Mouse (Mus musculus) kidney, adult 11 months (tissue): ENCODE measurements around the gene Ggcx.

Source experiments
- DNase-seq: peaks from one replicate; pipeline ENCODE4 v3.0.0; 2022

Gene Ggcx

GRCm38 (mm10) chr6:72388266-72388665, 25.8 kb upstream of the Ggcx start:
- DNase-seq = no peak

- no peak for DNase-seq
Observed at GRCm38 (mm10) chr6:72388791-72389329, 25.2 kb upstream of the Ggcx start.

- no peak for DNase-seq
Observed at GRCm38 (mm10) chr6:72389471-72389940, 24.6 kb upstream of the Ggcx start.

- peak; percentile 94 for DNase-seq
Observed at GRCm38 (mm10) chr6:72389941-72390771, 24.0 kb upstream of the Ggcx start, which contains the start of gene Vamp8. Gene Vamp8 (minus strand): TSS chr6:72390703.

GRCm38 (mm10) chr6:72390795-72391521, 23.1 kb upstream of the Ggcx start:
- peak; percentile 94 for DNase-seq

- DNase-seq = no peak
Observed at GRCm38 (mm10) chr6:72392341-72392740, 21.8 kb upstream of the Ggcx start.

GRCm38 (mm10) chr6:72396837-72397251, 17.3 kb upstream of the Ggcx start:
- no peak for DNase-seq

- no peak for DNase-seq
Observed at GRCm38 (mm10) chr6:72399967-72400366, 14.1 kb upstream of the Ggcx start.

GRCm38 (mm10) chr6:72401875-72402274, 12.2 kb upstream of the Ggcx start:
- DNase-seq = peak; percentile 79

GRCm38 (mm10) chr6:72405356-72405755, 8.8 kb upstream of the Ggcx start:
- no peak for DNase-seq

GRCm38 (mm10) chr6:72407119-72407518, 7.0 kb upstream of the Ggcx start:
- DNase-seq = peak; percentile 79

GRCm38 (mm10) chr6:72409567-72409966, 4.5 kb upstream of the Ggcx start:
- no peak for DNase-seq

- DNase-seq = no peak
Observed at GRCm38 (mm10) chr6:72410003-72410402, 4.1 kb upstream of the Ggcx start.

- DNase-seq = no peak
Observed at GRCm38 (mm10) chr6:72410518-72410917, 3.6 kb upstream of the Ggcx start.

- no peak for DNase-seq
Observed at GRCm38 (mm10) chr6:72415181-72415580, 1.1 kb downstream of the Ggcx start.

GRCm38 (mm10) chr6:72415964-72416772, 2.1 kb downstream of the Ggcx start:
- DNase-seq = no peak

- DNase-seq = no peak
Observed at GRCm38 (mm10) chr6:72418279-72418678, 4.2 kb downstream of the Ggcx start.

- no peak for DNase-seq
Observed at GRCm38 (mm10) chr6:72419806-72420205, 5.7 kb downstream of the Ggcx start.

GRCm38 (mm10) chr6:72420901-72421300, 6.8 kb downstream of the Ggcx start:
- no peak for DNase-seq

GRCm38 (mm10) chr6:72425646-72426045, 11.5 kb downstream of the Ggcx start:
- no peak for DNase-seq

- DNase-seq = peak; percentile 59
Observed at GRCm38 (mm10) chr6:72428036-72428435, 13.9 kb downstream of the Ggcx start.

- no peak for DNase-seq
Observed at GRCm38 (mm10) chr6:72429061-72429842, 15.1 kb downstream of the Ggcx start.
